Mouse (Mus musculus) testis, adult 2 months (tissue): ENCODE results near the gene Ccm2l. TPM values are rescaled to one million over a fixed set of nuclear protein-coding genes. Genes with fewer than 3 reads are reported as not detected.

Experiments used
- H3K27ac ChIP-seq: fragments of 200-500 bp; 2 replicates; pipeline ENCODE4 v1.5.1; 2012; ENCODE audit warnings: low read depth, low read length; ENCODE audit not compliant: control insufficient read depth, insufficient read depth
- H3K27me3 ChIP-seq: fragments of 200-500 bp; 2 replicates; pipeline ENCODE4 v1.6.1; 2012; ENCODE audit warnings: mild to moderate bottlenecking, low read length, moderate library complexity; ENCODE audit not compliant: control insufficient read depth, insufficient read depth
- H3K36me3 ChIP-seq: fragments of 200-500 bp; 2 replicates; pipeline ENCODE4 v1.6.1; 2012; ENCODE audit warnings: mild to moderate bottlenecking, low read length; ENCODE audit not compliant: control insufficient read depth, insufficient read depth
- H3K4me1 ChIP-seq: fragments of 200-500 bp; 2 replicates; pipeline ENCODE4 v1.6.1; 2012; ENCODE audit warnings: low read length; ENCODE audit not compliant: control insufficient read depth, insufficient read depth
- H3K4me3 ChIP-seq: fragments of 200-500 bp; 2 replicates; pipeline ENCODE4 v1.5.1; 2012; ENCODE audit warnings: low read depth, mild to moderate bottlenecking, low read length, moderate library complexity, mixed read lengths; ENCODE audit not compliant: control insufficient read depth
- CTCF ChIP-seq: fragments of 200-500 bp; IDR thresholded peaks from 2 replicates; pipeline ENCODE4 v1.5.1; 2012; ENCODE audit warnings: low read depth, mild to moderate bottlenecking, inconsistent platforms, low read length, moderate library complexity; ENCODE audit not compliant: control insufficient read depth, insufficient read depth, insufficient replicate concordance
- POLR2A ChIP-seq: fragments of 200-500 bp; IDR thresholded peaks from 2 replicates; pipeline ENCODE4 v1.6.1; 2012; ENCODE audit warnings: low read depth, mild to moderate bottlenecking, inconsistent platforms, low read length, moderate library complexity; ENCODE audit not compliant: control insufficient read depth
- polyA plus RNA-seq: library from polyadenylated mRNA; depleted of rRNA; stranded (reverse); fragments of >200 nt; gene quantifications from 2 replicates; pipeline ENCODE4 v1.2.3, GENCODE M21; 2012

Ccm2l gene
- polyA plus RNA-seq, 1 experiment: 1.4 TPM

DNA sequence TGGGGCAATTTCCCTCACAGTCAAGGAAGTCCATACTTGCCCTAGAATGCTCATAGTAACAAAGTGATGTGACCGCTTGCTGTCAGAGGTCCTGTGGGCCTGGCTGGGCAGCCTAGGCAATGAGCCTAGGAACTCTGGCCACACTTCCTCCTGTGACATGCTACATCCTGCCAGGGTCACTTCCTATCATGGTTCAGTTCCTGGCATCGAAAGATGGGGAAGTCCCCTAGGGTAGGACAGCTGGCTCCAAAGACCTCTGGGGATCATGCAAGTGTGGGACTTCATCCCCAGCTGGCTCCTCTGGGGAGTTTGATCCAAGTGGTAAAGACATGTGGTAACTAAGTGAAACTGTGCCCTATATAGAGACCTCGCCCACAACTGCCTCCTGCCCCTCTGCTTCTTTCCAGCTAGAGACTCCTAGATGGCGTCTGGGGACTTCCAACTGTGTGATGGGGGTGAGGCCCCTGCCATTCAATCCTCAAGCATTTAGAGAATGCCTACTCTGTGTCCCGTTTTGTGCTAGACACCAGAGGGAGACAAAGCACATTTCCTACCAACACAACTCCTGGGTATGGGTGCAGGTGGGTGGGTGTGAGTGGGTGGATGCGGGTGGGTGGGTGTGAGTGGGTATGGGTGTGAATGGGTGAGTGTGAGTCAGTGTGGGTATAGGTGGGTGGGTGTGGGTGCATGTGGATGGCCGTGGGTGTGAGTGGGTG, 18.7 kb downstream of the Ccm2l start:
- TF ChIP-seq CTCF (no peak), POLR2A (no peak)
- no peaks in the 10 kb centered on the region; the same call in 1 of the 2 replicates for H3K4me1 ChIP-seq
- H3K27me3 ChIP-seq: no peaks in the 10 kb centered on the region
- no peaks in the 10 kb centered on the region for H3K36me3 ChIP-seq
- H3K27ac ChIP-seq: no peak overlapping the region
- no peak overlapping the region for H3K4me3 ChIP-seq

DNA sequence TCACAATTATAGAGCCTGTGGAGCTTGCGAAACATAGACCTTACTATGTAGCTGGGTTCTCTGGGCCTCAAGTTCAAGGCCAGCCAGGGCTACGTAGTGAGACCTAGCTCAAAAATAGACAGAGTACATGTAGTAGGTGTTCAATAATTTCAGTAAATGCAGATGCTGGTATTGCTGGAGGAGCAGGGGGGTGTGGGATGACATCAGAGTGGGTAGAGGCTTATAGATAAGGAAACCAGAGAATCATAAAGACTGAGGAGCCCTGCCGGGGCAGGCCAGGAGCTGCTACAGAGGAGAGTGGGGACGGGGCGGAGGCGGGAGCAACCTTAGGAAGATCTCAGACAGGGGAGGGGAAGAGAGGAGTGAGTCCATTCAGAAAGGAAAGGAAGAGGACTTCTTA, 19.8 kb downstream of the Ccm2l start:
- H3K36me3 ChIP-seq: no peaks in the 10 kb centered on the region
- H3K4me3 ChIP-seq: no peak overlapping the region
- H3K27ac ChIP-seq: no peak overlapping the region
- no peak for TF ChIP-seq CTCF
- no peak for TF ChIP-seq POLR2A
- H3K27me3 ChIP-seq: no peaks in the 10 kb centered on the region
- H3K4me1 ChIP-seq: peaks cover 4% of the 10 kb centered on the region

DNA sequence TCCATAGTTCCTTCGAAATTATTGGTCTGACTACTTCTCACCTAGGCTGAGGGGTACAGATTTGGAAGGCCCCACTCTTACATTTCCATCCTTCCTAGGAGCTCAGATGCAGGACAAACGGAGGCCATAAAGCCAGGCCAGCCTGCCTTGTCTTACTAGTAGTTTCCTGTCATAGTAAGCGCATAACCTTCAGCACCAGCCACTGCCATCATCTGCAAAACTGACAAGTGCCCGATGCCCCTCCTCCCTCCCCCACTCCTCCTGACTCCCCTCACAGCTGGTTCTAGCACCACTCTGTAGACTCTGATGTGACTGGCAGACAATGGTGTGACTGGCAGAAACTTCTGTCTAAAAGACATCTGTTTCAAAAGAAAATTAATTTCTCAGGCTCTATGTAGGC, 20.4 kb downstream of the Ccm2l start:
- no peaks in the 10 kb centered on the region for H3K27me3 ChIP-seq
- H3K36me3 ChIP-seq: no peaks in the 10 kb centered on the region
- H3K4me1 ChIP-seq: peaks cover 9% of the 10 kb centered on the region
- no peak overlapping the region for H3K27ac ChIP-seq
- H3K4me3 ChIP-seq: no peak overlapping the region
- TF ChIP-seq CTCF (no peak), POLR2A (no peak)

DNA sequence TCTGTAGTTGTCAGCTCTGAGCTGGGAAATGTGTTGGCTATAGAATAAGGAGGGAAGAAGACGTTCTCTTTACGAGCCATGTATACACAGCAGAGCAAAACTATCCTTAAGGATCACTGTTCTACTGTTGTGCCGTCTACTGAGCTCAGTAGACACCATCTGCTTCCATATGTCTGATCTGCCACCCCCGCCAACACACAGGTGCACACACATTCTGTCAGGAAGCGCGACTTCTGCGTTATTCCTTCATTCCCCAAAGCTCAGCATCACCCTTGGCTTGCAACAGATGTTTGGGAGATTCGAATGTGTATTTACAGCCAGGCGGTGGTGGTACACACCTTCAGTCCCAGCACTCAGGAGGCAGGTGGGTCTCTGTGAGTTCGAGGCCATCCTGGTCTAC, 21.3 kb downstream of the Ccm2l start:
- Histone ChIP-seq H3K27me3 (no peaks in the 10 kb centered on the region), H3K36me3 (no peaks in the 10 kb centered on the region), H3K27ac (no peak overlapping the region), H3K4me1 (peaks cover 9% of the 10 kb centered on the region), H3K4me3 (no peak overlapping the region)
- no peak for TF ChIP-seq POLR2A
- no peak for TF ChIP-seq CTCF

DNA sequence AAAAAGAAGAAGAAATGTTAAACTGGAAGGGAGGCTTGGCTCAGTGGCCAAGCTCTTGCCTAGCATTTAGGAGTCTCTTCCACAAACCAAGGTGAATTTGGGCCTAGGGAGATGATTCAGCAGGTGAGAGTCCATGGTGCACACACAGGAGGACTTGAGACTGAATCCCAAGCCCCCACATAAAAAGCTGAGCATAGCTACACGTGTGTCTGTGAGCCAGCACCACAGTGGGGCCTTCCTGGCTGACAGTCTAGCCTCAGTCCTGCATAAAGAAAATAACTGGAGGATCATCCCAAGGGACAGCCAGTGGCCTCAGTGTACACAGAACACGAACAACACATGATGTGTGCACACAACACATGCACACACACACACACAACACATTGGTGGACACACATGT, 23.6 kb downstream of the Ccm2l start:
- H3K36me3 ChIP-seq: no peaks in the 10 kb centered on the region
- H3K4me3 ChIP-seq: no peak overlapping the region
- no peaks in the 10 kb centered on the region for H3K27me3 ChIP-seq
- TF ChIP-seq CTCF: no peak
- TF ChIP-seq POLR2A: no peak
- no peak overlapping the region for H3K27ac ChIP-seq
- H3K4me1 ChIP-seq: peaks cover 9% of the 10 kb centered on the region

DNA sequence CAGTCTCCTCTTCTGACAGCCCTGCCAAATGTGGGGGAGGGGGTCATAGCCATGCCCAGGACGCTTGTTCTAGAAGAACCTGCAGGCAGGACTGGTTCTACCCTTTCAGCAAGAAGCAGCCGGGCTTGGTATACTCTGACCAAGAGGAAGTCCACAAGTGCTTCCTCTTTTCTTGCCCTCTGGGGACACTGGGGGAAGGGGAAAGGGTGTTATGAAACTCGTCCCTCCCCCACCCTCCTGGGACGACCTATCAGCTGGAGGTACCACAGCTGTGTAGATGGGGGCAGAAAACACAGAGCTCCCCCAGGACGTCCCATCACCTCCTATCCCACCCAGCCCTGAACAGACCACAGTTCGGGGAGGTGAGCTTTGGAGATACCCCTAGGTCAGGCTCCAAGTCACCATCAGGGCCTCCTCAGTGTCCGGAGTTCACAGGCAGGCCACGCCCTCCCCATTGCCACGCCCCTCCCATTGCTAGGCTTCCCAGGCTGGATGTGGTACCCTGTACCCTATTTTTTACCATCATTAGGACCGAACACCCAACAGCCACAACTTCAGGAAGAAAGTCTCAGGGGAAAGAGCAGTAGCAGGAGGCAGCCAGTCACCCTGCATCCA, 24.9 kb downstream of the Ccm2l start:
- H3K27me3 ChIP-seq: no peaks in the 10 kb centered on the region
- TF ChIP-seq CTCF: no peak
- TF ChIP-seq POLR2A: no peak
- no peak overlapping the region for H3K27ac ChIP-seq
- H3K4me1 ChIP-seq: peaks cover 9% of the 10 kb centered on the region
- H3K36me3 ChIP-seq: no peaks in the 10 kb centered on the region
- no peak overlapping the region for H3K4me3 ChIP-seq

DNA sequence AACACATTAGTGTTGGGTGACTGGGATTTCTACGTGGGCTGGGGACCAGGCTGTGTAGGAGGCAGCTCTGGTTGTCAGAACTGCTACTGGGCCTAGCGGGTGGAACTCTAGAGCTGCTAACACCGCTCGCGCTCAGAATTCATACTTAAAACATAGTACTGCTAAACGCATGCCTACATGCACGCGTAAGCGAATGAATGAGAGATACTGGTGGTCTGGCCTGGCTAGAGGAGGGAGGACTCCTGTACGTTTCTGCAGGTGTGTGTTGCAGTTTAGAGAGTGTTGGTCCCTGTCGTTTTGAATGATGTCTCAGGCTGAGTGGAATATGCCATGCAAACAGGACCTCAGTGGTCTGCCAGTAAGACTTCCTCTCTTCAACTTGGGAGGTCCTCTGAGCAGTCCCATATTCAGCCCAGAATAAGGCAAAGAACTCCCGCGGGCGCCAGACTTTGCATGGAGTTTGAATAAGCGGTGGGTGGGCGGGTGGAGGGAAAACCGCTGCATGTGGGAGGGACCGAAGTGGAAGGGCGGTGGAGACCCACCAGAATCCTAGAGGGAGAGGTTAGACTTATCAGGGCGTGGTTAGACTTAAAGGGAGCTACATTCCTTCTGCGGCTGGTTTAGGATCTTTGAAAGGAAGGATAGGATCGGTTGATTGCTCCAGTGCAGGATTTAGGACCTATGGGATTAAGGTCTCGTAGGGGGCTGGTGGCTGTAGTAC, 41.5 kb downstream of the Ccm2l start:
- Histone ChIP-seq H3K36me3 (no peaks in the 10 kb centered on the region), H3K27ac (no peak overlapping the region), H3K4me3 (no peak overlapping the region; the same call in 1 of the 2 replicates), H3K4me1 (peaks cover 11% of the 10 kb centered on the region), H3K27me3 (no peaks in the 10 kb centered on the region)
- TF ChIP-seq POLR2A (no peak), CTCF (no peak)
